Mouse (Mus musculus) spleen, postnatal 10 days (tissue): ENCODE measurements around the gene Gm11563.
"Not testable (repeated sequence)": the region's sequence is repeated elsewhere in the genome, so short reads cannot be mapped to it uniquely, and the experiment has no call there.

Source experiments
- DNase-seq, 2 experiments: peaks; one replicate each; pipeline ENCODE4 v3.0.0; 2021 to 2022; ENCODE audit warnings: low spot score in 2 of 2

The Gm11563 gene

DNA sequence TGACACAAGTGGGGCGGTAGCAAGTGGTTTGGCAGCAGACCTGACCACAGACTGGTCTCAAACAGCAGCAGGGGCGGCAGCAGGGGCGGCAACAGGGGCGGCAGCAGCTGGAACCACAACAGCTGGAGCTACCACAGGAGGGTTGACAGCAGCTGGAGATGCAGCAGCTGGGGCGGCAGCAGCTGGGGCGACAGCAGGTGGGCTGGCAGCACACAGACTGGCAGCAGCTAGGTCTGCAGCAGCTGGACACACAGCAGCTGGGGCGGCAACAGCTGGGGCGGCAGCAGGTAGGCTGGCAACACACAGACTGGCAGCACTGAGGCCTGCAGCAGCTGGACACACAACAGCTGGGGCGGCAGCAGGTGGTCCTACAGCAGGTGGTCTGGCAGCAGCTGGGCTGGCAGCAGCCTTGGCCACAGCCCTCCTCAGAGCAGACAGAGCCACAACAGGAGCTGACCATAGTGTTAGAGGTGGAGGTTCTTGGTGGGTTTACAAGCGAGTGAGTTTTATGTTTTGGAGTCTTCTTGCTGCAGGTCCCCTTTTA lies at the start of gene Gm11563:
Gene Gm11563, minus strand, starts transcription at position 494 of the 544 bp plus-strand sequence.
- not testable (repeated sequence) for DNase-seq

DNA sequence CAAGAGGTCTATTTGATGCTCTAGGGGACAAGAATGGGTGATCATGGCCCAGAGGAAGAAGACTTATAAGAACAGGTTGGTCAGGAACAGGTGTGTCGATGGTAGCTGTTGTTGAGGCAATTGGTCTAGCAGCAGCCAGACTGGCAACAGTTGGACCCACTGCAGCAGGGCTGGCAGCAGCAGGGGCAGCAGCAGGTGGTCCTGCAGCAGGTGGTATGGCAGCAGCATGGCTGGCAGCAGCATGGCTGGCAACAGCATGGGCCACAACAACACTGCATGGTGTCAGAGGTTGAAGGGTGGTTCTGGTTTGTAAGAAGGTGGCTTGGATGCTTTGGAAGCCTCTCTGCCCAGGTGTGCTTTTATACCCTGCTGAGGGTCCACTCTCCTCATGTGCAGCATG lies 31.7 kb upstream of the Gm11563 start, which contains the start of gene Gm14190:
Gene Gm14190, minus strand, starts transcription at position 278 of the 400 bp plus-strand sequence.
- DNase-seq: no peak

DNA sequence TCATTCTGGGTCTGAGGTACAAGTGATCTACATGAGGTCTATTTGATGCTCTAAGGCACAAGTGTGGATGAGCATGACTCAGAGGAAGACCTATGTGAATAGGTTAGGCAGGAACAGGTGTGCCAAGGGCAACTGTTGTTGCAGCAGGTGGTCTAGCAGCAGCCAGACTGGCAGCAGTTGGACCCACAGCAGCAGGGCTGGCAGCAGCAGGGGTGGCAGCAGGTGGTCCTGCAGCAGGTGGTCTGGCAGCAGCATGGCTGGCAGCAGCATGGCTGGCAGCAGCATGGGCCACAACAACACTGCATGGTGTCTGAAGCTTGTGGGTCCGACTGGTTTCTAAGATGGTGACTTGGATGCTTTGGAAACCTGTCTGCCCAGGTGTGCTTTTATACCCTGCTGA lies 26.5 kb upstream of the Gm11563 start:
- not testable (repeated sequence) for DNase-seq

DNA sequence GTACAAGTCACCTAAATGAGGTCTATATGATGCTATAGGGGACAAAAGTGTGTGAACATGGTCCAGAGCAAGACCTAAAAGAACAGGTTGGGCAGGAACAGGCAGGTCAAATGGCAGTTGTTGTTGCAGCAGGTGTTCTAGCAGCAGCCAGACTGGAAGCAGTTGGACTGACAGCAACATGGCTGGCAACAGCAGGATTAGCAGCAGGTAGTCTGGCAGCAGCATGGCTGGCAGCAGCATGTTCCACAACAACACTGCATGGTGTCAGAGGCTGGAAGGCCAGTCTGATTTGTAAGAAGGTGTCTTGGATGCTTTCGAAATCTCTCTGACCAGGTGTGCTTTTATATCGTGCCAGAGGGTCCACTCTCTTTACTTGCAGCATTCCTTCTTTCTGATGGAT lies 24.7 kb upstream of the Gm11563 start:
- DNase-seq: no peak

DNA sequence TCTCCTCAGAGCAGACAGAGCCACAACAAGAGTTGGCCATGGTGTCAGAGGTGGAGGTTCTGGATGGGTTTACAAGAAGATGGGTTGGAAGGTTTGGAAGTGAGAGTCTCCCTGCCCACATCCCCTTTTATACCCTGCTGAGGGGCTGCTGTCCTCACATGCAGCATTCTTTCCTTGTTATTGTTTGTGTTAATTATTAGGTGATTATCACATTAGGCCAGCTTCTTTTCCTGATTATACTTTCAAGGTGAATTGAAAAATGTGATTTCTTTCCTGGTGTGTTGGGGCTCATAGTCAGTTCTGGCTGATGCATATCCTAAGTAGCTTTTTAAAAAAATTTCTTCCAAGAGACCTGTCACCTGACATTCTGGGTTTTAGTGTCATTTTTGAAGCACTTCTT lies 7.1 kb upstream of the Gm11563 start, which contains the start of gene Krtap4-6:
Gene Krtap4-6, minus strand, starts transcription at position 101 of the 400 bp plus-strand sequence.
- no peak for DNase-seq

DNA sequence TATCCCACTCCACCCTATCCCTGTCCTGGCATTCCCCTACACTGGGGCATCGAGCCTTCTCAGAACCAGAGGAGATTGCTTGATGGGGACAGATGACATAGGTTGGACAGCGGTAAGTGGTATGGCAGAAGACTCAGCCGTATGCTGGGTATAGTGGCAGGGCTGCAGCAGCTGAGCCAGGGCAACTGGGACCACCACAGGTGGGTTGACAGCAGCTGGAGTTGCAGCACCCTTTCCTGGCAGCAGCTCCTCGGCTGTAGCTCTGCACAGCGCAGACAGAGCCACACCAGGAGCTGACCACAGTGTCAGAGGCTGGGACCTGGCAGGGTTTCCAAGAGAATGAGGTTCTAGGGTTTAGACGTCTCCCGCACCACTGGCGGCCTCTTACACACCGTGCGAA lies 4.0 kb upstream of the Gm11563 start:
- no peak for DNase-seq

DNA sequence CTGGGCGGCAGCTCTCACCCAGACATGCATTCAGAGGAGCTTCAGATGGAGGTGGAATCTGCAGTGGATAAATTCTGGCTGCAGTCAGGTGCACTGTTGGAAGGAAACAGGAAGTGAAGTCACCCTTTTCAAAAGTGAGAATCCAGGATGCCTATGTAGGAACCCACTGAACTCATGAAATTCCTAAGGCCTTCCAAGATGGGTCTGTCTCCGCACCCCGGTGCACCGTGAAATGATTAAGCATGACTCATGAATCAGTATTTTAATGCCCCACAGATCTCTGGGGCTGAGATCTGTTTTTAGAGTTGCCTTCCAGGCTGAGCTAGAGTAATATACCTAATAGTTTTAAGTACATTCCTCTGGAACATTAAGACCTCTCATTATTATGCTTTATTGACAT lies 496 bp upstream of the Gm11563 start:
- DNase-seq: no peak

DNA sequence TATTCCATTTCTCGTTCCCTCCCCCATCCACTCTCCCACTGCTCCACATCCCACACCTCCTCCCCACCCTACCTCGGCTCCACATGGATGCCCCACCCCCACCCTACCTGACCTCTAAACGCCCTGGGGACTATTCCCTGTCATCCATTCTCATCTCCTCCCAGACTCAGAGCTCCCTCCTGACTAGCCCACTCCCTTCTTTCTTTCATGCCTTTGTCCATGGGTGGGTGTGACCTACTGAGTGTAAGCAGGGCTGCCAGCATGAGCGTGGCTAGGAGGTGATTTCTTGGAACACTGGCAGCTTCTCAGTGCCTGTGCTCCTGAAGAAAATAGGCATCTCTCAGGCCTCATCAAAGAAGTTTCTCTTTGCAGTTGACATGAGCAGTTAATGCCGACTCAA lies 1.7 kb downstream of the Gm11563 start:
- no peak for DNase-seq

DNA sequence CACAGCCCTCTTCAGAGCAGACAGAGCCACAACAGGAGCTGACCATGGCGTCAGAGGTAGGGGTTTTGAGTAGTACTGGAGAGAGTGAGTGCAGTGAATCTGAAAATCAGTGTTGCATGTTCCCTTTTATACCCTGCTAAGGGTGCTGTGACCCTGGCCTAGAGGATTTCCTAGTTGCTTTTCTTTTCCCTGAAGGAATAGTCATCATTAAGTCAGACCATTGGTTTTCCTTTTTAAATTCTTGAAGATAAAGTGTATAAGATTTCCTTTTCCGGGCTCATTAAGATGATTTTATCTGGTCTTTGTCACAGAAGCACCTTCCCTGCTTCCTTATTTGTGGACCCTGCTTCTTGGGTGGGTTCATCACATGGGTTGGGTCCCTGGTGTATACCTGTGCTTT lies 8.6 kb downstream of the Gm11563 start, which contains the start of gene Gm11555:
Gene Gm11555, minus strand, starts transcription at position 101 of the 400 bp plus-strand sequence.
- DNase-seq: no peak

DNA sequence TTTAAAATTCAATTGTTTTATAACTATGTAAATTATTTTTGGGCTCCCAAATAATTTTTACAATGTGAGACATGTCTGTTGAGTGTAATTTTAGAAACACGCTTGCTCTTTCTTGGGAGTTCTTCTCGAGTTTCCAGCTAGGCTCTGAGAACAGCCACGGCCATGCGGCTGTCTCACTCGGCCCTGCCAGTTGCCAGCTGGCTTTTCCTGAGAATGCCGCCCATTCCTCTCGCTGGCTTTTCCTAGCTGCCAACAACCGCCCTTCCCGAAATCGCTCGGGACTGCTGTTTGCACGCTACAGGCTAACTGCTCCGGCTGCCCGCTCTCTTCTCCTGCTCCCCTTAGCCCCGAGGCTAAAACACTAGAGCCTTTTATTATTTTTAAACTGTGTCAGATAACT lies 12.3 kb downstream of the Gm11563 start:
- DNase-seq: no peak

DNA sequence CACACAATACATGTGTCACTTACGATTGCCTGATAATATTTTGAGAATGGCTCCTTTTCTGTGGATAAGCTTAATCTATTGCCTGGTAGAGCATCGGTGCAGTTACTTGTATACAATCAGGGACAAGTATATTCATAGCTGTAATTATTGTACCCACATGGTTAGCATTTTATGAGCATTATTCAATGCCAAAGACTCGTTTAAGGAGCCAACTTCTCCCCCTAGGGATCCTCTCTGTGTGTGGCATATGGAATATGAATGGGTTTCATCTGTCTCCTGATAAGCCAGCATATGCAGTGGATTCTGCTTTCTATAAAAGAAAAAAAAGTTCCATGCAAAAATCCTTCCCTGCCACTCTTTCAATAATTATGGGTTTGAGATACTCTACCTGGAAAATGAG lies 14.4 kb downstream of the Gm11563 start:
- DNase-seq: no peak

DNA sequence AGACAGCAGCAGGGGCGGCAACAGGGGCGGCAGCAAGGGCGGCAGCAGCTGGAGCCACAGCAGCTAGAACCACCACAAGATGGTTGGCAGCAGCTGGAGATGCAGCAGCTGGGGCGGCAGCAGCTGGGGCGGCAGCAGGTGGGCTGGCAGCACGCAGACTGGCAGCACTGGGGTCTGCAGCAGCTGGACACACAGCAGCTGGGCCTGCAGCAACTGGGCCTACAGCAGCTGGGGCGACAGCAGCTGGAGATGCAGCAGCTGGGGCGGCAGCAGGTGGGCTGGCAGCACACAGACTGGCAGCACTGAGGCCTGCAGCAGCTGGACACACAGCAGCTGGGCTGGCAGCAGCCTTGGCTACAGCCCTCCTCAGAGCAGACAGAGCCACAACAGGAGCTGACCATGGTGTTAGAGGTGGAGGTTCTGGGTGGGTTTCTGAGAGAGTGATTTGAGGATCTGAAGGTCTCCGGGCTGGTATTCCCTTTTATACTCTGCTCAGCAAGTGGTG lies 15.1 kb downstream of the Gm11563 start, which contains the start of gene Krtap4-7:
Gene Krtap4-7, minus strand, starts transcription at position 455 of the 505 bp plus-strand sequence.
- not testable (repeated sequence) for DNase-seq

DNA sequence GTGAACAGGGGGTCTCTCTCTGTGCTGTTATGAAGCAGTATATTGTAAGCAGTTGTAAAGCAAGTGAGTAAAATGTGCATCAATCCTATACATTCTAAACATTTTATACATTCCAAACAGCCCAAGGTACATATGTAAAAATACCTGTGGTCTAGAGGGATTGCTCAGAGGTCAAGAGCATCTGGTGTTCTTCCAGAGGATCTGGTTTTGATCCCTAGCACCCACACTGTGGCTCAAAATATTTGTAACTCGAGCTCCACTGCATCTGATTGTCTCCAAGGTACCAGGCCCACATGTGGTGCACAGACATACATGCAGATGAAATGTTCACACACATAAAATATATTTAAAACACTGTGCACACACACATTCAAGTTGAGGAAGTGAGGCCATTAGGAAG lies 17.8 kb downstream of the Gm11563 start:
- no peak for DNase-seq

DNA sequence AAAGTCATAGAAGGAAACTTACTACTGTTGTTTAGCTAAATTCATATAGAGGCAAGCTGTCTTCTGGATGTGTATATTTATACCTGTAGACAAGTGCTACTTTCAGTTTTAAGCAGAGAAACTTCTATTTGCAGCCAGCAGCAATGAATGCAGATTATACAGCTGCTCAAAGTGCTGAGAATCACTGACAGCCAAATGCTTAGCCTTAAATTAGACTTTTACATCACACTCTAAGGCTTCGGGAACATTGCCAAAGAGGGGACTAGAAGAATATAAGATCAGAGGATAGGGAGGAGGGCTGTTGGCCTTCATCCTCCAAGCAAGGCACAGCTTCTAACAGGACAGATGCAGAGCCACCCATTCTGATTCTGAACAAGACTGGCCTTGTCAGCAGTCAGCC lies 21.7 kb downstream of the Gm11563 start:
- no peak for DNase-seq

DNA sequence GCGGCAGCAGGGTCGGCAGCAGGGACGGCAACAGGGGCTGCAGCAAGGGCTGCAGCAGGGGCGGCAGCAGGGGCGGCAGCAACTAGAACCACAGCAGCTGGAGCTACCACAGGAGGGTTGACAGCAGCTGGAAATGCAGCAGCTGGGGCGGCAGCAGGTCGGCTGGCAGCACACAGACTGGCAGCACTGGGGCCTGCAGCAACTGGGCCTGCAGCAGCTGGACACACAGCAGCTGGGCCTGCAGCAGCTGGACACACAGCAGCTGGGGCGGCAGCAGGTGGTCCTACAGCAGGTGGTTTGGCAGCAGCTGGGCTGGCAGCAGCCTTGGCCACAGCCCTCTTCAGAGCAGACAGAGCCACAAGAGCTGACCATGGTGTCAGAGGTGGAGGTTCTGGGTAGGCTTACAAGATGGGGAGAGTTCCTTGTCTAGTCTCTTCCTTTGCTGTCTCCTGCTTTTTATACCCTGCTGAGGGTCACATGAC lies 24.1 kb downstream of the Gm11563 start, which contains the start of gene Krtap4-2:
Gene Krtap4-2, minus strand, starts transcription at position 432 of the 482 bp plus-strand sequence.
- DNase-seq: no peak

DNA sequence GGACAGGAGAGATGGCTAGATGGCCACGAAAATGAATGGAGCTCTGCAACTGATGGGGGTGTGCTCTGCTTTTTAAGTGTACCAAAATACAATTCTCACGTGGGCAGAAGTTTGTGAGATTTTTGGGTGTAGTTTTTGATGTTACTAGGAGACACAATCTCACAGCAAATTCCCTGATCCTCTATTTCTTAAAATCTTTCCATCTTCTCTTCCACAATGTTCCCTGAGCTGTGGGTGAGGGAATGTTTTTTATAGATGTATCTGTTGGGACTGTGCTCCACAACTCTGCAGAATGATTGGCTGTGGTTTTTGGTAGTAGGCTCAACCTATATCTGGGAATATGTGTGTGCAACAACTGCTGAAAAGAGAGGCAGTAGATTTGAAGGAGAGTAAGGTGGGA lies 25.5 kb downstream of the Gm11563 start:
- DNase-seq: no peak

DNA sequence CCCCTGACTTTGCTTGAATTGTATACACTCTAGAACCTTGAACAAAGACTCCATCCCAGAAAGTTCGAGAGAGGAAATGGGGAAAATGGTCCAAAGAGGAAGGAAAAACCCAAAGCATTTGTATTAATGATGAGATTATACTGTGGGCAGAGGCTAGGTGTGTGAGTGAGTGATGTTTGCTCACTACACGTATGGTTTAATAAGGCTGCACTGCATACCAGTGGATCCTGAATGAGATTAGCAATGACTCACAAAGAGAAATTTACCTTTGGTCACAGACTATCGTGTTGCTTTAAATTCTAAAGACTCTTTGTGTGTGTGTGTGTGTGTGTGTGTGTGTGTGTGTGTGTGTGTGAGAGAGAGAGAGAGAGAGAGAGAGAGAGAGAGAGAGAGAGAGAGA lies 27.9 kb downstream of the Gm11563 start:
- no peak for DNase-seq

DNA sequence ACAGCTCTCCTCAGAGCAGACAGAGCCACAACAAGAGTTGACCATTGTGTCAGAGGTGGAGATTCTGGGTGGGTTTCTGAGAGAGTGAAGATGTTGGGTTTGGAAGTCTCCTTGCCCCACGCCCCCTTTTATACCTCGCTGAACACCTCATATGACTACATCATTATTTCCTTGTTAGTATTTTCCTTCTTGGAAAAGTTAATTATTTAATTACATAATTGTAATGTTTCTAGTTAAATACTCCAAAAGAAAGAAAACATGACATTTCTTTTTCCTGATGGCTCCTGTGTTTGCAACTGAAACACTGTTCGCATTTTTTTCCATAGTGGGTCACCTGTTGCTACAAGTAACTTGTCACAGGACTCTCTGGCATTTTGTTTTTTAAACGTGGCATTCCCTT lies 30.6 kb downstream of the Gm11563 start, which contains the start of gene Krtap4-1:
Gene Krtap4-1, minus strand, starts transcription at position 101 of the 400 bp plus-strand sequence.
- no peak for DNase-seq

DNA sequence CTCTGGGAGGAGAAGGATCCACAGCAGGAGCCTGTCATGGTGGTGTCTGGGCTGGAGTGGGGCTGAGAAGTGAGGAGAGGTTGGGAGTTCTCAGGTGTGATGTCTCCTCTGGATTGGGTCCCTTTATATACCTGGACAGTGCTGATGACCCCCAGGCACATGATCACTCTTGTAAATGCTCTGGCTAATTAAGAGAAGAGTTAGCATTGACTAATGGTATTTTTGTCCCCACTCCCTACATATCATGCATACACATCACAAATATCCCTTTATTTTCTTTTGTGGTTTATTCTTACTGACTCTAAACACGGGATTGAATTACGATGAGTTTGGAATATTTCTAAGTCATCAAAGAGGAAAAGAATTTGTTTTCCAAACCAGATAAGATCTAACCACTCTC lies 38.4 kb downstream of the Gm11563 start, which contains the start of gene Gm11562:
Gene Gm11562, minus strand, starts transcription at position 101 of the 400 bp plus-strand sequence.
- no peak for DNase-seq

DNA sequence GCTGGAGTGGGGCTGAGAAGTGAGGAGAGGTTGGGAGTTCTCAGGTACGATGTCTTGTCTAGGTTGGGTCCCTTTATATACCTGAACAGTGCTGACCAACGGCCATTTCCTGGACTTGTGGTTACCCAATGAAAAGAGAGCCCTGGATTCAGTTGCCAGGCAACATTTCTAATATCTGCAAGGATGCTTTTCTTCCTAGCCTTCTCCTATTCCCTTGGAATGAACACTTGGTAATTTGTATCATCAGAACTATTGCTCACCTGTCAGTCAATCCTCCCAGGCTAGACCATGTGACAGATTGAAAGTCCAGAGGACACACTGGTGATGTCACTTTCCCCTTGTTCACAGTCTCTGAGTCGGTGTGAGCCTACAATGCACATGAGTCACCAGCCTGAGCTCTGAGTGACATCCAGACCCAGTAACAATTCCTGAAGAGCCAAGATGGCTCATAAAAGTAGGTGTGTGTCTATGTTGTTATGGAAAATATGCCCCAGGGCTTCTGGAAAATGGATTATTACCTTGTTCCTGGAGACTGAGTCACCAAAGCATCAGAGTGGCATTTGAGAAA lies 43.9 kb downstream of the Gm11563 start, which contains the start of gene Krtap2-4:
Gene Krtap2-4, minus strand, starts transcription at position 51 of the 568 bp plus-strand sequence.
- no peak for DNase-seq

DNA sequence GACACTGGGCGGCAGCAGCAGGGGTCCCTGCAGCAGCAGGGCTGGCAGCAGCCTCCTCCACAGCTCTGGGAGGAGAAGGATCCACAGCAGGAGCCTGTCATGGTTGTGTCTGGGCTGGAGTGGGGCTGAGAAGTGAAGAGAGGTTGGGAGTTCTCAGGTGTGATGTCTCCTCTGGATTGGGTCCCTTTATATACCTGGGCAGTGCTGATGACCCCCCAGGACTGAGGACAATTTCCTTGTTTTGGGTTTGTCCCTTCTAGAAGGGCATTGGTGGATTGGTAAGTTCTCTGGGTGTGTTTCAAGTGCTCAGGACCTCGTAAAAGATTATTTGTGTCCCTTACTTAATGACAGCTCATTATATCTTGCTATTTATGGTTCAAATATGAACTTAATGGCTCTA lies 48.7 kb downstream of the Gm11563 start, which contains the start of gene Gm11937:
Gene Gm11937, minus strand, starts transcription at position 101 of the 400 bp plus-strand sequence.
- DNase-seq: not testable (repeated sequence)

DNA sequence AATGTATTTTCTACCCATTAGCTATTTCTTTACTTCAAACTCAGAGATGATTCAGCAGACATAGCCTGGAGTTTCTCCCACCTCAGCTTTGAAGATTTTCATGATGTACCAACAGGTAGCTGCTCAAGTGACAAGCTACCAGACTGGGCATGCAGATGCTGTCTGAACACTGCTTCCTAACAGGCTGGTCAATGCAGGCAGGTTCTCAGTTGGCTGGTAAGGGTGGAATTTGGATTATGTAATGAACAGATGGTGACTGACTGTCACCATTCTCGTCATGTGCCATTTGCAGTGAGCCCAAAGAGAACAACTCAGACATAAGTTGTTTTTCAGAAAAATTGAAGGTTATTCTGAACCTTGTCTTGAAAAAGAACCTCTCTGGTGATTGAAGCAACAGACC lies 49.6 kb downstream of the Gm11563 start:
- no peak for DNase-seq
